Mouse (Mus musculus): ENCODE measurements around the gene Pitpna.

GRCm38 (mm10) chr11:75677881-75678746 is 90.2 kb downstream of the Pitpna start:
- no peak for TF ChIP-seq CTCF (IDR thresholded peaks at IDR 0.05; ENCODE audit: extremely low read depth, insufficient read length, insufficient replicate concordance, low read depth, low read length)
- TF ChIP-seq POLR2A (IDR thresholded peaks at IDR 0.05; ENCODE audit: low read depth, low read length): 0 out of 2 replicates have a peak, but pooled peaks have one; percentile 20

All from small intestine, adult 2 months (tissue).